ENCODE assay signal across 8 mouse cellular contexts in genomic region chr11:101468731-101469130, GRCm38 (mm10). TPM values are rescaled to one million over a fixed set of nuclear protein-coding genes. Genes with fewer than 3 reads are reported as not detected.
DNase-seq lines count a peak whose midpoint lies in the region; ATAC-seq and TF ChIP-seq lines count a peak whose summit lies in the region.

No protein-coding gene starts in this region.

- no peak for ATAC-seq in embryonic facial prominence, embryonic 14.5 days (ENCODE audit: low read depth)
- ATAC-seq in intestine, postnatal 0 days, result no peak
- no peak for ATAC-seq in neural tube, embryonic 12.5 days (ENCODE audit: low FRiP score, low read depth)

- H3K27me3 ChIP-seq in embryonic facial prominence, embryonic 14.5 days (replicated peaks; ENCODE audit: control insufficient read depth, insufficient read depth, low read length), result no peaks in the 10 kb centered on the region
- H3K27me3 ChIP-seq in intestine, postnatal 0 days (replicated peaks; ENCODE audit: control insufficient read depth, insufficient read depth, low read length), result no peaks in the 10 kb centered on the region
- H3K27me3 ChIP-seq in neural tube, embryonic 12.5 days (replicated peaks), result no peaks in the 10 kb centered on the region

- H3K27ac ChIP-seq in layer of hippocampus, adult 2 months, result peak overlapping the region; percentile 85
- H3K27ac ChIP-seq in embryonic facial prominence, embryonic 14.5 days (replicated peaks; ENCODE audit: low read depth, low read length), result no peak overlapping the region
- H3K27ac ChIP-seq in intestine, postnatal 0 days (ENCODE audit: low read depth, low read length), result peak overlapping the region; percentile 68; the same call in 1 of the 2 replicates
- peak overlapping the region; percentile 82; the same call in 1 of the 2 replicates for H3K27ac ChIP-seq in neural tube, embryonic 12.5 days

- H3K4me3 ChIP-seq in layer of hippocampus, adult 2 months, result peak overlapping the region; percentile 68
- H3K4me3 ChIP-seq in embryonic facial prominence, embryonic 14.5 days (ENCODE audit: low read depth, low read length), result peak overlapping the region; percentile 73
- H3K4me3 ChIP-seq in intestine, postnatal 0 days (ENCODE audit: low read depth, low read length), result peak overlapping the region; percentile 76
- H3K4me3 ChIP-seq in neural tube, embryonic 12.5 days, result peak overlapping the region; percentile 85

- H3K9ac ChIP-seq in embryonic facial prominence, embryonic 14.5 days (ENCODE audit: low read depth, low read length), result peak overlapping the region; percentile 75
- peak overlapping the region; percentile 68; the same call in 1 of the 2 replicates for H3K9ac ChIP-seq in intestine, postnatal 0 days (ENCODE audit: low read depth, low read length)
- peak overlapping the region; percentile 86 for H3K9ac ChIP-seq in neural tube, embryonic 12.5 days

- no peaks in the 10 kb centered on the region for H3K9me3 ChIP-seq in embryonic facial prominence, embryonic 14.5 days (ENCODE audit: control insufficient read depth, low read length)
- H3K9me3 ChIP-seq in intestine, postnatal 0 days (ENCODE audit: control insufficient read depth), result no peaks in the 10 kb centered on the region
- H3K9me3 ChIP-seq in neural tube, embryonic 12.5 days, result no peaks in the 10 kb centered on the region

- no peak for TF ChIP-seq CTCF in layer of hippocampus, adult 2 months (conservative IDR thresholded peaks at IDR 0.05)
- TF ChIP-seq CTCF in intestine, postnatal 0 days (IDR thresholded peaks at IDR 0.05; ENCODE audit: low read depth), result no peak

- 4% methylated on average over 13 of the region's 13 CpGs for WGBS in embryonic facial prominence, embryonic 14.5 days
- WGBS in intestine, postnatal 0 days, result 7% methylated on average over 13 of the region's 13 CpGs
- WGBS in neural tube, embryonic 12.5 days, result 3% methylated on average over 13 of the region's 13 CpGs

- DNase-seq in layer of hippocampus, adult 2 months (ENCODE audit: low spot score in 2 of 2), result no peak
- no peak for DNase-seq in layer of hippocampus, adult 8-10 months (ENCODE audit: low spot score in 2 of 2)
- DNase-seq in embryonic facial prominence, embryonic 14.5 days (ENCODE audit: low spot score), result no peak
- DNase-seq in adrenal gland, adult 8-10 months, result no peak
- DNase-seq in layer of hippocampus, postnatal 25 days (ENCODE audit: extremely low spot score in 1 of 2, low spot score in 1 of 2), result no peak
- no peak for DNase-seq in testis, postnatal 10 days (ENCODE audit: low spot score)

- H3K36me3 ChIP-seq in embryonic facial prominence, embryonic 14.5 days (ENCODE audit: control insufficient read depth, insufficient read depth, low read length), result no peaks in the 10 kb centered on the region
- no peaks in the 10 kb centered on the region for H3K36me3 ChIP-seq in intestine, postnatal 0 days (ENCODE audit: control insufficient read depth, insufficient read depth)
- peaks cover 13% of the 10 kb centered on the region; the same call in 1 of the 2 replicates for H3K36me3 ChIP-seq in neural tube, embryonic 12.5 days

- H3K4me2 ChIP-seq in embryonic facial prominence, embryonic 14.5 days (ENCODE audit: low read depth, low read length), result peak overlapping the region; percentile 94
- peak overlapping the region; percentile 99 for H3K4me2 ChIP-seq in intestine, postnatal 0 days (replicated peaks; ENCODE audit: low read depth)
- peak overlapping the region; percentile 90 for H3K4me2 ChIP-seq in neural tube, embryonic 12.5 days (replicated peaks)

- peaks cover 13% of the 10 kb centered on the region for H3K4me1 ChIP-seq in embryonic facial prominence, embryonic 14.5 days (ENCODE audit: control insufficient read depth, insufficient read depth, low read length)
- H3K4me1 ChIP-seq in intestine, postnatal 0 days (replicated peaks; ENCODE audit: control insufficient read depth, insufficient read depth, low read length), result 0 out of 2 replicates have a peak, but pooled peaks cover 7% of the 10 kb centered on the region
- H3K4me1 ChIP-seq in neural tube, embryonic 12.5 days, result peaks cover 60% of the 10 kb centered on the region

RNA-seq across cellular contexts. Expression of gene Vat1, which starts 2.7 kb away (rescaled TPM):
- total RNA-seq in layer of hippocampus, adult 2 months (2021), result 10 to 100 TPM; 25.3 to 27.7 TPM
- 10 to 100 TPM; 27.9 to 42.8 (median 34.9) TPM for total RNA-seq in layer of hippocampus, adult 8-10 months (2022)
- 50.4 and 51.0 TPM in 2 replicates for polyA plus RNA-seq in embryonic facial prominence, embryonic 14.5 days (2014; fragmentation: Nextera tagmentation; extraction: Ambion mirVana)
- polyA plus RNA-seq in intestine, postnatal 0 days (2015; fragmentation: Nextera tagmentation; extraction: Ambion mirVana), result 94.5 and 95.6 TPM in 2 replicates
- 71.6 and 75.1 TPM in 2 replicates for polyA plus RNA-seq in neural tube, embryonic 12.5 days (2016; fragmentation: Nextera tagmentation; extraction: Ambion mirVana)
- 100 to 1,000 TPM; 135 to 192 (median 171) TPM for total RNA-seq in adrenal gland, adult 8-10 months (2022)
- total RNA-seq in layer of hippocampus, postnatal 25 days (2021), result 10 to 100 TPM; 33.2 to 36.0 TPM

RNA-seq across cellular contexts. Expression of gene Rnd2, which starts 3.9 kb away (rescaled TPM):
- 100 to 1,000 TPM; 113 to 122 TPM for total RNA-seq in layer of hippocampus, adult 2 months (2021)
- total RNA-seq in layer of hippocampus, adult 8-10 months (2022), result 100 to 1,000 TPM; 109 to 121 (median 110) TPM
- polyA plus RNA-seq in embryonic facial prominence, embryonic 14.5 days (2014; fragmentation: Nextera tagmentation; extraction: Ambion mirVana), result 7.4 and 9.8 TPM in 2 replicates
- 27.8 and 31.9 TPM in 2 replicates for polyA plus RNA-seq in intestine, postnatal 0 days (2015; fragmentation: Nextera tagmentation; extraction: Ambion mirVana)
- 84.0 and 99.7 TPM in 2 replicates for polyA plus RNA-seq in neural tube, embryonic 12.5 days (2016; fragmentation: Nextera tagmentation; extraction: Ambion mirVana)
- 10 to 100 TPM in 3 of 4 experiments, 1 to 10 TPM in 1; 9.2 to 23.8 (median 16.2) TPM for total RNA-seq in adrenal gland, adult 8-10 months (2022)
- total RNA-seq in layer of hippocampus, postnatal 25 days (2021), result 100 to 1,000 TPM; 145 to 159 TPM

RNA-seq across cellular contexts. Expression of gene Ifi35, which starts 20.5 kb away (rescaled TPM):
- total RNA-seq in layer of hippocampus, adult 2 months (2021), result 1 to 10 TPM; 2.4 to 3.5 TPM
- total RNA-seq in layer of hippocampus, adult 8-10 months (2022), result 1 to 10 TPM; 2.2 to 7.6 (median 3.5) TPM
- 14.1 and 14.3 TPM in 2 replicates for polyA plus RNA-seq in embryonic facial prominence, embryonic 14.5 days (2014; fragmentation: Nextera tagmentation; extraction: Ambion mirVana)
- polyA plus RNA-seq in intestine, postnatal 0 days (2015; fragmentation: Nextera tagmentation; extraction: Ambion mirVana), result 100 and 102 TPM in 2 replicates
- 3.4 and 4.3 TPM in 2 replicates for polyA plus RNA-seq in neural tube, embryonic 12.5 days (2016; fragmentation: Nextera tagmentation; extraction: Ambion mirVana)
- total RNA-seq in adrenal gland, adult 8-10 months (2022), result 10 to 100 TPM; 34.4 to 50.3 (median 46.5) TPM
- total RNA-seq in layer of hippocampus, postnatal 25 days (2021), result 1 to 10 TPM; 1.9 to 2.2 TPM

RNA-seq across cellular contexts. Expression of gene Rpl27, which starts 26.6 kb away (rescaled TPM):
- total RNA-seq in layer of hippocampus, adult 2 months (2021), result 10 to 100 TPM; 31.6 to 32.9 TPM
- 10 to 100 TPM; 23.9 to 46.8 (median 33.8) TPM for total RNA-seq in layer of hippocampus, adult 8-10 months (2022)
- polyA plus RNA-seq in embryonic facial prominence, embryonic 14.5 days (2014; fragmentation: Nextera tagmentation; extraction: Ambion mirVana), result 376 and 406 TPM in 2 replicates
- 240 and 241 TPM in 2 replicates for polyA plus RNA-seq in intestine, postnatal 0 days (2015; fragmentation: Nextera tagmentation; extraction: Ambion mirVana)
- 327 and 346 TPM in 2 replicates for polyA plus RNA-seq in neural tube, embryonic 12.5 days (2016; fragmentation: Nextera tagmentation; extraction: Ambion mirVana)
- 10 to 100 TPM; 48.6 to 99.3 (median 63.5) TPM for total RNA-seq in adrenal gland, adult 8-10 months (2022)
- 10 to 100 TPM; 50.0 to 52.5 TPM for total RNA-seq in layer of hippocampus, postnatal 25 days (2021)

RNA-seq across cellular contexts. Expression of gene Ptges3l, which starts 43.6 kb away (rescaled TPM):
- total RNA-seq in layer of hippocampus, adult 2 months (2021), result 1 to 10 TPM in 1 of 2 experiments, under 1 TPM in 1; 0.71 to 2.0 TPM
- 1 to 10 TPM in 3 of 4 experiments, under 1 TPM in 1; 0.74 to 1.5 (median 1.3) TPM for total RNA-seq in layer of hippocampus, adult 8-10 months (2022)
- polyA plus RNA-seq in embryonic facial prominence, embryonic 14.5 days (2014; fragmentation: Nextera tagmentation; extraction: Ambion mirVana), result 35.5 and 37.1 TPM in 2 replicates
- polyA plus RNA-seq in intestine, postnatal 0 days (2015; fragmentation: Nextera tagmentation; extraction: Ambion mirVana), result 7.0 and 7.8 TPM in 2 replicates
- polyA plus RNA-seq in neural tube, embryonic 12.5 days (2016; fragmentation: Nextera tagmentation; extraction: Ambion mirVana), result 3.2 and 4.4 TPM in 2 replicates
- 1 to 10 TPM; 3.5 to 8.7 (median 6.0) TPM for total RNA-seq in adrenal gland, adult 8-10 months (2022)
- total RNA-seq in layer of hippocampus, postnatal 25 days (2021), result 1 to 10 TPM; 1.3 to 1.4 TPM

Comparison
In these comparisons a context has a peak if more than half of its experiments do, and no peak if none do; other contexts are left out.
1. RNA of gene Rnd2, which starts 3.9 kb away (total RNA-seq): 145 to 159 TPM in layer of hippocampus, postnatal 25 days, 113 to 122 TPM in layer of hippocampus, adult 2 months and 109 to 121 TPM in layer of hippocampus, adult 8-10 months; 9.2 to 23.8 TPM in adrenal gland, adult 8-10 months; every median in the first group is over 4 times any median in the second.
2. RNA of gene Ifi35, which starts 20.5 kb away (total RNA-seq): 34.4 to 50.3 TPM in adrenal gland, adult 8-10 months; 2.2 to 7.6 TPM in layer of hippocampus, adult 8-10 months, 2.4 to 3.5 TPM in layer of hippocampus, adult 2 months and 1.9 to 2.2 TPM in layer of hippocampus, postnatal 25 days; every median in the first group is over 4 times any median in the second.
3. Peak in every context shown above with its lines, with median percentiles within 50 percentile points of each other: H3K4me3 ChIP-seq, H3K4me2 ChIP-seq and H3K9ac ChIP-seq.